Mouse (Mus musculus) yolk sac, embryonic 10.5 days (tissue): ENCODE results near the gene Celf2.
A peak's percentile ranks its signal among the peaks of the same experiment; 100 is the strongest.
"Not testable (repeated sequence)": the region's sequence is repeated elsewhere in the genome, so short reads cannot be mapped to it uniquely, and the experiment has no call there.

Experiments
- DNase-seq: peaks from one replicate; pipeline ENCODE4 v3.0.0-alpha.2; 2017; ENCODE audit warnings: low spot score

Celf2 gene

GRCm38 (mm10) chr2:7262668-7263067, 246.7 kb downstream of the Celf2 start:
- not testable (repeated sequence) for DNase-seq

GRCm38 (mm10) chr2:7260186-7260585, 249.2 kb downstream of the Celf2 start:
- DNase-seq = no peak

- no peak for DNase-seq
Observed at GRCm38 (mm10) chr2:7259616-7260015, 249.7 kb downstream of the Celf2 start.

GRCm38 (mm10) chr2:7256023-7256422, 253.3 kb downstream of the Celf2 start:
- no peak for DNase-seq

- DNase-seq = no peak
Observed at GRCm38 (mm10) chr2:7255386-7255785, 254.0 kb downstream of the Celf2 start.

GRCm38 (mm10) chr2:7250314-7250713, 259.0 kb downstream of the Celf2 start:
- DNase-seq = no peak

- DNase-seq = no peak
Observed at GRCm38 (mm10) chr2:7249002-7249401, 260.4 kb downstream of the Celf2 start.

GRCm38 (mm10) chr2:7245958-7246774, 263.2 kb downstream of the Celf2 start:
- DNase-seq = peak; percentile 12

- no peak for DNase-seq
Observed at GRCm38 (mm10) chr2:7242139-7242538, 267.2 kb downstream of the Celf2 start.

- no peak for DNase-seq
Observed at GRCm38 (mm10) chr2:7241523-7241941, 267.8 kb downstream of the Celf2 start.

GRCm38 (mm10) chr2:7237283-7237682, 272.1 kb downstream of the Celf2 start:
- DNase-seq = no peak

GRCm38 (mm10) chr2:7236452-7236851, 272.9 kb downstream of the Celf2 start:
- no peak for DNase-seq

GRCm38 (mm10) chr2:7235059-7235741, 274.2 kb downstream of the Celf2 start:
- no peak for DNase-seq

GRCm38 (mm10) chr2:7234587-7234986, 274.8 kb downstream of the Celf2 start:
- no peak for DNase-seq

- no peak for DNase-seq
Observed at GRCm38 (mm10) chr2:7233411-7233810, 276.0 kb downstream of the Celf2 start.

- no peak for DNase-seq
Observed at GRCm38 (mm10) chr2:7226785-7227184, 282.6 kb downstream of the Celf2 start.

GRCm38 (mm10) chr2:7224346-7225071, 284.9 kb downstream of the Celf2 start:
- no peak for DNase-seq

- no peak for DNase-seq
Observed at GRCm38 (mm10) chr2:7223538-7223937, 285.8 kb downstream of the Celf2 start.

GRCm38 (mm10) chr2:7222886-7223285, 286.5 kb downstream of the Celf2 start:
- no peak for DNase-seq

GRCm38 (mm10) chr2:7221856-7222255, 287.5 kb downstream of the Celf2 start:
- no peak for DNase-seq

- DNase-seq = no peak
Observed at GRCm38 (mm10) chr2:7218101-7218500, 291.3 kb downstream of the Celf2 start.

GRCm38 (mm10) chr2:7207691-7208504, 301.5 kb downstream of the Celf2 start:
- DNase-seq = no peak
